Mouse (Mus musculus) heart, embryonic 14.5 days (tissue): ENCODE measurements at regions not wholly inside any gene's neighbourhood (a gene's known extent, or its start where the extent isn't known, plus 50 kb on each side); places are given as distances from the start of the nearest gene placed in this dataset.

ENCODE experiments used
- ATAC-seq: fragments of 200-750 bp; cut with Nextera tagmentation; 2 replicates; pipeline ENCODE4 v1.8.0; 2017; ENCODE audit warnings: low read depth, moderate TSS enrichment; ENCODE audit not compliant: insufficient number of reproducible peaks, insufficient read depth, low FRiP score
- H3K27ac ChIP-seq, 2 experiments: fragments of 200-500 bp in 1 of 2; fragments of 300-500 bp in 1 of 2; sonication (generic) in 1 of 2; replicated peaks in 1 of 2; 2 replicates each; pipeline ENCODE4 v1.5.1; 2012 to 2014; ENCODE audit warnings: low read depth in 2 of 2, low read length in 2 of 2, control low read depth in 1 of 2, mild to moderate bottlenecking in 1 of 2, mixed read lengths in 1 of 2; ENCODE audit not compliant: control insufficient read depth in 1 of 2, insufficient read depth in 1 of 2
- H3K27me3 ChIP-seq: fragments of 300-500 bp; sonication (generic); 2 replicates; pipeline ENCODE4 v1.6.1; 2014; ENCODE audit warnings: mild to moderate bottlenecking, low read length, control low read depth; ENCODE audit not compliant: control insufficient read depth, insufficient read depth
- H3K36me3 ChIP-seq: fragments of 300-500 bp; sonication (generic); 2 replicates; pipeline ENCODE4 v1.6.1; 2014; ENCODE audit warnings: mild to moderate bottlenecking, control low read depth, low read length, mixed read lengths; ENCODE audit not compliant: control insufficient read depth, insufficient read depth
- H3K4me1 ChIP-seq, 2 experiments: fragments of 200-500 bp in 1 of 2; fragments of 300-500 bp in 1 of 2; sonication (generic) in 1 of 2; 2 replicates each; pipeline ENCODE4 v1.6.1; 2012 to 2014; ENCODE audit warnings: low read length in 2 of 2, control low read depth in 1 of 2, mixed read lengths in 1 of 2; ENCODE audit not compliant: control insufficient read depth in 2 of 2, insufficient read depth in 2 of 2
- H3K4me2 ChIP-seq: fragments of 300-500 bp; sonication (generic); 2 replicates; pipeline ENCODE4 v1.6.1; 2014; ENCODE audit warnings: mild to moderate bottlenecking, low read length
- H3K4me3 ChIP-seq, 2 experiments: fragments of 200-500 bp in 1 of 2; fragments of 300-500 bp in 1 of 2; sonication (generic) in 1 of 2; 2 replicates each; pipeline ENCODE4 v1.5.1; 2012 to 2014; ENCODE audit warnings: low read length in 2 of 2, mild to moderate bottlenecking in 2 of 2, control low read depth in 1 of 2, low read depth in 1 of 2, moderate library complexity in 1 of 2; ENCODE audit not compliant: control insufficient read depth in 1 of 2, insufficient read depth in 1 of 2
- H3K9ac ChIP-seq: fragments of 300-500 bp; sonication (generic); 2 replicates; pipeline ENCODE4 v1.6.1; 2014; ENCODE audit warnings: mild to moderate bottlenecking, low read length
- H3K9me3 ChIP-seq: fragments of 300-500 bp; sonication (generic); 2 replicates; pipeline ENCODE4 v1.6.1; 2016; ENCODE audit warnings: low read length, control low read depth; ENCODE audit not compliant: control insufficient read depth
- WGBS: fragments of 180-500 bp; shearing (Covaris S2); extraction: QIAGEN DNeasy Blood & Tissue Kit; methylation state at CpG from one replicate; pipeline ENCODE4 v1.1.7; 2014; 5-methylcytosine and 5-hydroxymethylcytosine counted together

DNA sequence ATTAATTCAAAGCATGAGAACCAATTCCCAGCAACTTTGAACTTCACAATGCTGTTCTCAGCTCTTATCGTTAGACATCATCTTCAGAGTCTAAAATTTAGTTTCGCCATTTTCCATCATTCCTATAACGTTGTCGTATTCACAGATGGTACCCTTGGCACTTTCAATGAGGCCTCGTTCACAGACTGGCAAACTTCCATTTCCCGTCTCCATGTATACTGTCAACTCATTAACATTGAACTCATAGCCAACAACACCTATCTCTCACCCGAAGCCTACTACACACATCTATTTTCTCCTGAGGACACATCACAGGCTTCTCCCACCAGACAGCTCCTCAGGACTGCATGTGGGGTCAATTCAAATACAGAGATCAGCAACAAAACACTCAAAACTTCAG lies 62.7 kb upstream of the Sh3bp4 start:
- no peaks in the 10 kb centered on the region for H3K9me3 ChIP-seq
- H3K27ac ChIP-seq, result no peak overlapping the region
- WGBS, result 92% methylated on average over 7 of the region's 7 CpGs
- no peak overlapping the region for H3K9ac ChIP-seq
- no peak for ATAC-seq
- no peak overlapping the region for H3K4me2 ChIP-seq
- no peaks in the 10 kb centered on the region for H3K27me3 ChIP-seq
- no peaks in the 10 kb centered on the region for H3K4me1 ChIP-seq
- no peaks in the 10 kb centered on the region for H3K36me3 ChIP-seq
- H3K4me3 ChIP-seq, result no peak overlapping the region

DNA sequence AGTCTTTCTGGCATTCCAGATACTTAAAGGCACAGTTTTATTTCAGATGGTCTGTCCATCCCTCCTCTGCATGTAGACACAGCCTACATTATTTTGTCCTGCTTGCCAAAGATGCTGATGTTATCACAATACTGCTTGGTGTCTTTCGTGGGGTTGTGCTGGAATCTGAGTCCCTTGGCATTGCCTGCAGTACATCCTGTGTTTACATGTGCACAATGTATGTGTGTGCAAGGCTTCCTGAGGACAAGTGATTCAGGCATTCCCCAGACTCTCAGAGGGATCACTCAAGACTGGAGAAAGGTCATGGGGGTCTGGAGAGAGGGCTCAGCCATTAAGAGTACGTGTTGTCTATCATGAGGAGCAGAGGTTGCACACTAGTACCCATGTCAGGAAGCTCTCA lies 60.0 kb upstream of the Sh3bp4 start:
- H3K9ac ChIP-seq, result no peak overlapping the region
- no peaks in the 10 kb centered on the region for H3K27me3 ChIP-seq
- no peak overlapping the region for H3K4me3 ChIP-seq
- H3K27ac ChIP-seq, result no peak overlapping the region
- WGBS, result 47% methylated on average over 2 of the region's 2 CpGs
- no peaks in the 10 kb centered on the region for H3K4me1 ChIP-seq
- no peaks in the 10 kb centered on the region for H3K36me3 ChIP-seq
- no peak for ATAC-seq
- H3K9me3 ChIP-seq, result no peaks in the 10 kb centered on the region
- no peak overlapping the region for H3K4me2 ChIP-seq

DNA sequence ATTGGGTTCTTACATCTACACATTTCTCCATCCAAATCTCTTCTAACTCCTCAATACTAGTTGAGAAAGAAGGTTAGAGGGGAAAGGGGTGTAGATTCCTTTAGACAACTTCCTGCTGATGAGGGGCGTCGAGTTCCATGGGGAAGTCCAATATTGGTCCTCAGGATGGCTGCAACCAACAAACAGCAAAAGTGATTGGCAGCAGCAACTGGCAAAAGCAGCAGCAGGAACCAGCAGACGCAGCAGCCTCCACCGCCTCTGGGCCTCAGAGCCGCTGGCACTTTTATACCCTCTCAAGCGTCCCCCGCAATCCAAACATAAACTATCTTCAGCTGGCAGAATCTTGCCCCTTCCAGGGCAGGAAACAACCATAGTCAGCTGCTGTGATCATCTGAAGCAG lies 58.8 kb upstream of the Sh3bp4 start:
- Histone ChIP-seq H3K9ac (no peak overlapping the region), H3K27ac (no peak overlapping the region), H3K36me3 (no peaks in the 10 kb centered on the region), H3K4me3 (no peak overlapping the region), H3K4me1 (no peaks in the 10 kb centered on the region; a peak in 1 of 4 replicates), H3K4me2 (no peak overlapping the region), H3K27me3 (no peaks in the 10 kb centered on the region), H3K9me3 (no peaks in the 10 kb centered on the region)
- 79% methylated on average over 7 of the region's 7 CpGs for WGBS
- no peak for ATAC-seq

DNA sequence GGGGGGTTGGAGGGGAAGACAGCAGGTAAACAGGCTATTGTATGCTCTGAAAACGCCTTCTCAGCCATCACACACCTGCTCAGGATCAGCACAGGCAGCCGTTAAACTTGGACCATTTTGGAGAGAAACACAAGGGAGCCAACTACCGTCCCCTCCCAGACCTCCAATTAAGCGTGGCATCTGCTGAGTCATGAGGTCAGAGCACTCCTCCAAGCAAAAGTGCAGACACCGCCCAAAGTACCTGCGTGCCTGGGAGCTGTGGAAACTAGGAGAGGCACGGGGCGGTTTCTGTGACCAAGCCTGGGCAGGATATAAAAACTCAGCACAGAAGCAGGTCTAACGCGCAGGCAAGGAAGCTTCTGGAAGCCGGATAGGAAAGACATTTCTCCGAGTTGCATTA lies 54.8 kb upstream of the Sh3bp4 start:
- Histone ChIP-seq H3K27ac (no peak overlapping the region), H3K9me3 (no peaks in the 10 kb centered on the region), H3K9ac (no peak overlapping the region), H3K4me2 (no peak overlapping the region), H3K4me1 (no peaks in the 10 kb centered on the region; a peak in 1 of 4 replicates), H3K27me3 (no peaks in the 10 kb centered on the region), H3K36me3 (no peaks in the 10 kb centered on the region), H3K4me3 (no peak overlapping the region)
- ATAC-seq, result no peak
- WGBS, result 38% methylated on average over 12 of the region's 12 CpGs

DNA sequence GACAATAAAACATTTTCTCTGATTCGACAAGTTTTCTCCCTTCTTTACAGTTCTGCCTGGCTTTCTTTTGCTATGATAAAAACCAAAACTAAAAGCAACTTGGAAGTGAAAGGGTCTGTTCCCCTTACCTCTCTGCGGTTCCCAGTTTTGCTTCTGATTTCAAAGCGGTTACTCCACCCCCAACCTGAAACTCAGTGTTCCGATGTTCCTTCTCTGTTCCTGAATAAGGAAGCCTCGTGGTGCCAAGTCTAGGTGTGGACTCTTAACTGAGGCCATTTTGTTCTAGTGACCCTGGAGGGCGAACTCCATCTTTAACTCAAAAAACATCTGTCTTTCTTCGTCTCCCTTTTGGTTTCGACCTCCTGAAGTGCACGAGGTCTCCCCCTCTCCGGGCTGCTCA lies 54.4 kb upstream of the Sh3bp4 start:
- WGBS, result 67% methylated on average over 10 of the region's 10 CpGs
- Histone ChIP-seq H3K9me3 (no peaks in the 10 kb centered on the region), H3K36me3 (no peaks in the 10 kb centered on the region), H3K27me3 (no peaks in the 10 kb centered on the region), H3K4me1 (no peaks in the 10 kb centered on the region; a peak in 1 of 4 replicates), H3K4me3 (no peak overlapping the region), H3K4me2 (no peak overlapping the region), H3K27ac (no peak overlapping the region), H3K9ac (no peak overlapping the region)
- no peak for ATAC-seq

DNA sequence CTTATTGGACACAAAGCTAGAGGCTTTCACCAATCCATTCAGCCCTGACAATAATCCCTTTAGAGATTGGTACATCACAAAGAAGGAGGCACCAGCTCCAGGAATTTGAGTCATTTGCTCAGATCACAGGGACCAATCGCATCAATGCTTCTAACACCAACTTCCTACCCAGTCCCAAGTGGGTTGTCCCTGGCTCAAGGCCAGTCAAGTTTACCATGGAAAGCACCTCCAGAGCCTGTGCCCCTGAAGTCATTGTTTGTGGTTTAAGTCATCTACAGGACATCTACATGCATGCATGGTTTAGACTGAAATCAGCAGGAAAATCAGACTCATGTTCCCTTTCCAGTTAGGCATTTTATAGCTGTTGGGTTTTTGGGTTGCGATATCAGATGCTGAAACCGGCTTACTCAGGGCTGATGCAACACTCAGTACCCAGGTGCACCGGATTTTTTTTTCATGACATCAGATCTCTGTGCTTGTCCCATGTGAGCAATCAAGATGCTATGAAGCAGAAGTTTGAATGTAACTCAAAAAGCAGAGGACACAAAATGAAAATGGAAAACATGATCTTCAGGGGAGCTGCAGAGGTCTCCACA lies 50.3 kb upstream of the Sh3bp4 start:
- Histone ChIP-seq H3K9me3 (no peaks in the 10 kb centered on the region), H3K27me3 (no peaks in the 10 kb centered on the region), H3K9ac (no peak overlapping the region), H3K27ac (no peak overlapping the region), H3K4me2 (no peak overlapping the region), H3K4me1 (no peaks in the 10 kb centered on the region; a peak in 1 of 4 replicates), H3K36me3 (no peaks in the 10 kb centered on the region), H3K4me3 (no peak overlapping the region)
- no peak for ATAC-seq
- WGBS, result 93% methylated on average over 4 of the region's 4 CpGs
